Mouse (Mus musculus) telencephalon, adult 2 months (tissue): ENCODE data around the gene Ercc1.

Experiments
- DNase-seq: peaks from one replicate; pipeline ENCODE4 v3.0.0-alpha.2; 2011; ENCODE audit warnings: low read depth, low spot score

The Ercc1 gene

GRCm38 (mm10) chr7:19309278-19309883 lies 35.2 kb upstream of the Ercc1 start:
- no peak for DNase-seq

- DNase-seq, result peak; percentile 93
These were observed 34.5 kb upstream of the Ercc1 start, which contains the start of gene Fosb for GRCm38 (mm10) chr7:19309884-19310641. Gene Fosb, minus strand, starts transcription at chr7:19310051.

GRCm38 (mm10) chr7:19311991-19312390 lies 32.6 kb upstream of the Ercc1 start:
- no peak for DNase-seq

GRCm38 (mm10) chr7:19314033-19314432 lies 30.5 kb upstream of the Ercc1 start:
- no peak for DNase-seq

GRCm38 (mm10) chr7:19316451-19317161 lies 28.0 kb upstream of the Ercc1 start:
- no peak for DNase-seq

GRCm38 (mm10) chr7:19318201-19318600 lies 26.4 kb upstream of the Ercc1 start:
- no peak for DNase-seq

- DNase-seq, result no peak
These were observed 25.9 kb upstream of the Ercc1 start for GRCm38 (mm10) chr7:19318676-19319075.

GRCm38 (mm10) chr7:19319458-19319857 lies 25.1 kb upstream of the Ercc1 start:
- no peak for DNase-seq

- peak; percentile 92 for DNase-seq
These were observed 24.7 kb upstream of the Ercc1 start for GRCm38 (mm10) chr7:19319906-19320305.

GRCm38 (mm10) chr7:19320637-19321036 lies 23.9 kb upstream of the Ercc1 start:
- no peak for DNase-seq

GRCm38 (mm10) chr7:19321464-19321863 lies 23.1 kb upstream of the Ercc1 start:
- DNase-seq, result no peak

- DNase-seq, result no peak
These were observed 22.1 kb upstream of the Ercc1 start for GRCm38 (mm10) chr7:19322489-19322888.

GRCm38 (mm10) chr7:19324221-19324620 lies 20.4 kb upstream of the Ercc1 start:
- DNase-seq, result no peak

- no peak for DNase-seq
These were observed 19.0 kb upstream of the Ercc1 start for GRCm38 (mm10) chr7:19325262-19326199.

- no peak for DNase-seq
These were observed 18.2 kb upstream of the Ercc1 start for GRCm38 (mm10) chr7:19326359-19326758.

- DNase-seq, result peak; percentile 89
These were observed 17.4 kb upstream of the Ercc1 start for GRCm38 (mm10) chr7:19327128-19327527.

- DNase-seq, result no peak
These were observed 16.8 kb upstream of the Ercc1 start for GRCm38 (mm10) chr7:19327782-19328181.

GRCm38 (mm10) chr7:19328425-19328824 lies 16.2 kb upstream of the Ercc1 start:
- DNase-seq, result no peak

GRCm38 (mm10) chr7:19331910-19332309 lies 12.7 kb upstream of the Ercc1 start:
- no peak for DNase-seq

- peak; percentile 77 for DNase-seq
These were observed 11.7 kb upstream of the Ercc1 start for GRCm38 (mm10) chr7:19332709-19333352.

GRCm38 (mm10) chr7:19335583-19335982 lies 9.0 kb upstream of the Ercc1 start:
- no peak for DNase-seq
